Mouse (Mus musculus) lung, postnatal 0 days (tissue): ENCODE results near the gene Psmb7. TPM values are rescaled to one million over a fixed set of nuclear protein-coding genes. Genes with fewer than 3 reads are reported as not detected.
A peak's percentile ranks its signal among the peaks of the same experiment; 100 is the strongest.

Source experiments
- ATAC-seq: fragments of 200-750 bp; cut with Nextera tagmentation; 2 replicates; pipeline ENCODE4 v1.8.0; 2017; ENCODE audit warnings: moderate library complexity
- DNase-seq: peaks from one replicate; pipeline ENCODE4 v3.0.0-alpha.2; 2016; ENCODE audit warnings: low spot score
- H3K27ac ChIP-seq: fragments of 300-500 bp; sonication (generic); 2 replicates; pipeline ENCODE4 v1.5.1; 2014; ENCODE audit warnings: antibody characterized with exemption, mild to moderate bottlenecking, low read length, mixed read lengths
- H3K27me3 ChIP-seq: fragments of 300-500 bp; sonication (generic); replicated peaks from 2 replicates; pipeline ENCODE4 v1.6.1; 2014; ENCODE audit warnings: low read length, mixed read lengths; ENCODE audit not compliant: insufficient read depth
- H3K36me3 ChIP-seq: fragments of 300-500 bp; sonication (generic); 2 replicates; pipeline ENCODE4 v1.6.1; 2014; ENCODE audit warnings: low read length, mixed read lengths; ENCODE audit not compliant: insufficient read depth
- H3K4me1 ChIP-seq: fragments of 300-500 bp; sonication (generic); 2 replicates; pipeline ENCODE4 v1.6.1; 2014; ENCODE audit warnings: antibody characterized with exemption, low read depth, low read length, mixed read lengths; ENCODE audit not compliant: insufficient read depth
- H3K4me2 ChIP-seq: fragments of 300-500 bp; sonication (generic); replicated peaks from 2 replicates; pipeline ENCODE4 v1.6.1; 2014; ENCODE audit warnings: low read depth, mild to moderate bottlenecking, low read length, moderate library complexity, mixed read lengths
- H3K4me3 ChIP-seq: fragments of 300-500 bp; sonication (generic); 2 replicates; pipeline ENCODE4 v1.5.1; 2014; ENCODE audit warnings: low read depth, low read length
- H3K9ac ChIP-seq: fragments of 300-500 bp; sonication (generic); replicated peaks from 2 replicates; pipeline ENCODE4 v1.6.1; 2014; ENCODE audit warnings: low read depth, mild to moderate bottlenecking
- H3K9me3 ChIP-seq: fragments of 300-500 bp; sonication (generic); 2 replicates; pipeline ENCODE4 v1.6.1; 2016; ENCODE audit warnings: low read length, mixed read lengths
- CTCF ChIP-seq: IDR thresholded peaks from 2 replicates; pipeline ENCODE4 v1.5.1; 2016; ENCODE audit warnings: antibody characterized with exemption, mild to moderate bottlenecking
- EP300 ChIP-seq: IDR thresholded peaks from 2 replicates; pipeline ENCODE4 v1.6.1; 2016; ENCODE audit warnings: antibody characterized with exemption, mild to moderate bottlenecking, control low read depth
- WGBS: fragments of 180-500 bp; shearing (Covaris S2); extraction: QIAGEN DNeasy Blood & Tissue Kit; methylation state at CpG from one replicate; pipeline ENCODE4 v1.1.7; 2014; 5-methylcytosine and 5-hydroxymethylcytosine counted together
- polyA plus RNA-seq: library from polyadenylated mRNA; unstranded; fragments of >200 nt; fragmentation: Nextera tagmentation; extraction: Ambion mirVana; gene quantifications from 2 replicates; pipeline ENCODE4 v1.2.1, GENCODE M21; 2015

Psmb7 gene
- polyA plus RNA-seq, 1 experiment from 2014 or later, result 135 TPM

DNA sequence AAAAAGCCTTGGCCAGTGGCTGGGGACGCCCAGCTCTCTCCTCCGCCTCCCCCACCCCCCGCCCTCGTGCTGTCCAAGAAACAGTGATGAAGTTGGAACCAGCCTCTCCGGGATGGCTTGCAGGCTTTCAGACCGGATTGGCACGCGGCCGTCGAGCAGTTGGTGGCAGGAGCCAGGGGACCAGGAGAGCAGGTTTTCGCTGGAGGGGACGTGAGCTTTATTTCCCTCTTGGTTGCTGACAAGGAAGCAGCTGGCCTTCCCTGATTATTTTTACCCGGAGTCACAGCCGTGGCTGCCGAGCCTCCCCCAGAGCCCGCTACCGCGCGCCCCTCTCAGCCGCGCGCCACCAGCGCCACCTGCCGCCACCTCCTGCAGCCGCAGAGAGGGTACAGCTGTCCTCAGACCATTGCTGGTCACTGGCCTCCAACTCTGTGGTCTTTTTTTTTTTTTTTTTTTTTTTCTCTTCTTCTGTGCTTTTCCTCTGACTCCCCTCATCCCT is 14.5 kb upstream of the Psmb7 start:
- H3K36me3 ChIP-seq, result no peaks in the 10 kb centered on the region
- peak overlapping the region; percentile 28; the same call in 1 of the 2 replicates for H3K4me3 ChIP-seq
- TF ChIP-seq CTCF, result peak; percentile 87
- TF ChIP-seq EP300, result no peak
- no peaks in the 10 kb centered on the region; the same call in 1 of the 2 replicates for H3K4me1 ChIP-seq
- H3K27me3 ChIP-seq, result no peaks in the 10 kb centered on the region
- no peak overlapping the region for H3K9ac ChIP-seq
- H3K4me2 ChIP-seq, result peak overlapping the region; percentile 61
- H3K9me3 ChIP-seq, result no peaks in the 10 kb centered on the region
- ATAC-seq (peak; percentile 94), DNase-seq (peak; percentile 79)
- H3K27ac ChIP-seq, result no peak overlapping the region
- WGBS, result under 1% methylated on average over 25 of the region's 25 CpGs

DNA sequence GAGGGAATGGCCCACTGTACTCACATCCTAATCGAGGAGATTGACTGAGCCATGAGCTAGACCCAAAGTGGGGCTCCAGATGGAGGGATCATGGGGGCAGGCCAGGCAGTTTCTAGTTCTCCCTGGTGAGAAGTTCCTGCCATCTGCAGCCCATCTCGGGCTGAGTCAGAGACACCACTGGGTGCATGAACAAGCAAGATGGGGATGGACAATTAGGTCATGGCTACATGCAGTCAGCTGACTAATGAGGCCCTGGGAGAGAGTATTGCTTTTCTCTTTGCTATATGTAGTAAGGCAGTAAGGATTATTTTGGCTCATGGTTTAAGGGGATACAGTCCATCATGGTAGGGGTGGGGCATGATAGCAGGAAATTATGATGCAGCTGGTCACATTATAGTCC is 9.8 kb upstream of the Psmb7 start:
- H3K36me3 ChIP-seq, result no peaks in the 10 kb centered on the region
- H3K27ac ChIP-seq, result no peak overlapping the region
- TF ChIP-seq CTCF, result no peak
- TF ChIP-seq EP300, result no peak
- no peak overlapping the region for H3K4me3 ChIP-seq
- H3K4me1 ChIP-seq, result no peaks in the 10 kb centered on the region; the same call in 1 of the 2 replicates
- ATAC-seq, result no peak
- H3K9me3 ChIP-seq, result no peaks in the 10 kb centered on the region
- no peak overlapping the region for H3K9ac ChIP-seq
- no peaks in the 10 kb centered on the region for H3K27me3 ChIP-seq
- WGBS, result 75% methylated on average over 2 of the region's 2 CpGs
- DNase-seq, result no peak
- H3K4me2 ChIP-seq, result no peak overlapping the region

DNA sequence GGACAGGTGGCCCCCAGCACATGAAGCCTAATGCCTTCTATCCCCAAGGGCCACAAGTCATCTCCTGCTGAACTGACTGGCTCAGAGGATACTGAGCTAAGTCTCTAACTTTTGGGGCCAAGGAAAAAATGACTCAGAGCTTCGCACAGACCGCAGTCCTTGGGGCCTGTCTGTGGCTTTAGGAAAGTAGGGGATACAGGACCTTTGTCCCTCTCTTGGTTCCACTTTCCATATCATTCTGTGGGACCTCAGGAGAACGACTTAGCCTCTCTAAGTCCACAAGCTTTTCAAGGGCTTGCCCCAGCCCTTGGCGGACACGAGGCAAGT is 9.4 kb upstream of the Psmb7 start:
- Histone ChIP-seq H3K4me3 (no peak overlapping the region), H3K27me3 (no peaks in the 10 kb centered on the region), H3K4me2 (no peak overlapping the region), H3K9me3 (no peaks in the 10 kb centered on the region), H3K27ac (no peak overlapping the region), H3K4me1 (no peaks in the 10 kb centered on the region; the same call in 1 of the 2 replicates), H3K9ac (no peak overlapping the region), H3K36me3 (no peaks in the 10 kb centered on the region)
- 85% methylated on average over 5 of the region's 5 CpGs for WGBS
- TF ChIP-seq EP300 (no peak), CTCF (no peak)
- DNase-seq (no peak), ATAC-seq (no peak)

DNA sequence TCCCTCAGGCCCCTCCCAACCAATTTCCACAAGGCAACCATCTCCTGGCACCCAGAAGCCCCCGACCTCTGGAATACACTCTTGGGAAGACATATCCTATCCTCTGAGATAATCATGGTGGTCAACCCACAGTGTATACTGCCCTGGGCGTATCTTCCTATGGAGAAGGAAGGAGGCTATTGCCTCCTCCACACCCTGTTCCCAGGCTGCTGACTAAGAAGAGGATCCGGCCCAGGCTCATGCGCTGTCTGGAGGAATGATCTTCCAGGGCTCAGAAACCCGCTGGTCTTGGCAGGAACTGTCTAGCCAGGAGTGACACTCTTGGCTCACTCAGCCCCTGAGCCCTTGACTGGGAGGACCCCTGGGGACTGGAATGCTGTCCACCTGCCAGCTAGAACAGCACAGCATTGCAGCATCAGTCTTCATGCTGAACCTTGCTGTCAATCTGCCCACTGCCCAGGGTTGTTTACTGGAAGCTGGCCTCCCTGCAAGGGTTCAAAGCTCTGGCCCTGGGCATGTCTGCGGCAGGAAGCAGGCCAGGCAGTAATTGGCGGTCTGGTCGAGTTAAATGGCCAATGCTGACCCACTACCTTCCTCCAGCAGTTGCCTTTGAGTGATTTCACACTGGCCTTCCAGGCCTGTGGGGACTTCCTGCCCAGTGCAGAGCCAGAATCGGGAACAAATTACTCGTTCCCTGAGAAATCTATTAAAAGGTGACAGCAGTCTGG is 8.8 kb upstream of the Psmb7 start:
- ATAC-seq (no peak), DNase-seq (no peak)
- Histone ChIP-seq H3K4me1 (no peaks in the 10 kb centered on the region), H3K4me3 (no peak overlapping the region), H3K9me3 (no peaks in the 10 kb centered on the region), H3K9ac (no peak overlapping the region), H3K4me2 (no peak overlapping the region), H3K27ac (no peak overlapping the region), H3K27me3 (no peaks in the 10 kb centered on the region), H3K36me3 (no peaks in the 10 kb centered on the region)
- TF ChIP-seq EP300 (no peak), CTCF (no peak)
- WGBS, result 61% methylated on average over 10 of the region's 10 CpGs

DNA sequence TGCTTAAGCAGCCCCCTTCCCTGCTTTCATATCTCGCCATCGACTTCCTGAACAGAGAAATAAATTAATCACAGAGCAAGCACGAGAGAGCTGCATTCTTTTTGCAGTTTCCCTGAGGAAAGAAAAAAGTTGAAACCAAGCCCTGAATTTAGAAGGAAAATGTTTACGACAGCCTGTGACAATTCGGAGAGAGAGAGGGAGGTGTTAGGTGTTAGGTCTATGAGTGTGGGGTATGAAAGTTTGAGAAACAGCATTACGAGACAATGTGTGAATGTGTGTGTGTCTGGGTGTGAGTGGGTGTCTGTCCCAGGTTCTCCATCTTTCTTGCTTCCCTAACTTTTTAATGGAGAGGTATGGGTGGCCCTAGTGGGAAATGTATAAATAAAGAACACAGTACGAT is 8.2 kb upstream of the Psmb7 start:
- DNase-seq (no peak), ATAC-seq (no peak)
- H3K9me3 ChIP-seq, result no peaks in the 10 kb centered on the region
- H3K27ac ChIP-seq, result no peak overlapping the region
- no peak overlapping the region for H3K4me3 ChIP-seq
- no peaks in the 10 kb centered on the region for H3K27me3 ChIP-seq
- no peak overlapping the region for H3K4me2 ChIP-seq
- no peaks in the 10 kb centered on the region for H3K36me3 ChIP-seq
- no peak overlapping the region for H3K9ac ChIP-seq
- no peak for TF ChIP-seq EP300
- no peak for TF ChIP-seq CTCF
- 60% methylated on average over 7 of the region's 7 CpGs for WGBS
- H3K4me1 ChIP-seq, result no peaks in the 10 kb centered on the region

DNA sequence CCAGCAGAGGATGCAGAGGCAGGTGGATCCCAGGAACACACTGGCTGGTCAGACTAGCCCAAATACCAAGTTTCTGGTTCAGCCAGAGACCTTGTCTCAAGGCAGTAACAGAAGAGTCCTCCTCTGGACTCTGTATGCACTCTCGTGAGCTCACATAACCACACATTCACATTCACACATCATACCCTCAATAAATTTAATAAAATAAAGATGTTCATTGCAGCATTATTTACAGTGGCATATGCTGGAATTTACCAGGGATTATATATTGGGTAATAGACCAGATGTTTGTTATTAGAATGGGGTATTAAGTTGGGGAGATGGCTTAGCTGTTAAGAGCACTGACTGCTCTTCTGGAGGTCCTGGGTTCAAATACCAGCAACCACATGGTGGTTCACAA is 6.5 kb upstream of the Psmb7 start:
- no peak overlapping the region for H3K4me3 ChIP-seq
- DNase-seq, result no peak
- no peaks in the 10 kb centered on the region for H3K36me3 ChIP-seq
- no peaks in the 10 kb centered on the region for H3K9me3 ChIP-seq
- ATAC-seq, result no peak
- no peak overlapping the region for H3K27ac ChIP-seq
- no peak overlapping the region for H3K9ac ChIP-seq
- TF ChIP-seq CTCF (no peak), EP300 (no peak)
- H3K4me1 ChIP-seq, result no peaks in the 10 kb centered on the region
- H3K27me3 ChIP-seq, result no peaks in the 10 kb centered on the region
- no peak overlapping the region for H3K4me2 ChIP-seq
- 74% methylated on average over 1 of the region's 1 CpGs for WGBS
